Mouse (Mus musculus): Measurements from ENCODE around the gene Gm19684. TPM values are rescaled to one million over a fixed set of nuclear protein-coding genes. Genes with fewer than 3 reads are reported as not detected.
"Not testable (repeated sequence)": the region's sequence is repeated elsewhere in the genome, so short reads cannot be mapped to it uniquely, and the experiment has no call there.

Gm19684 gene
- polyA plus RNA-seq, 1 experiment from 2014 or later, result 0.21 TPM

GRCm38 (mm10) chr17:36124111-36124510 is 2.6 kb downstream of the Gm19684 start:
- not testable (repeated sequence) for H3K4me1 ChIP-seq (ENCODE audit: control insufficient read depth, insufficient read depth, low read length); H3K9ac ChIP-seq (ENCODE audit: low read length); H3K4me3 ChIP-seq (ENCODE audit: low read length); H3K27ac ChIP-seq (ENCODE audit: low read length); H3K36me3 ChIP-seq (ENCODE audit: control insufficient read depth, insufficient read depth); ATAC-seq (replicated peaks; ENCODE audit: extremely low read depth, insufficient read depth, low FRiP score); H3K9me3 ChIP-seq (replicated peaks; ENCODE audit: control insufficient read depth, low read length); H3K27me3 ChIP-seq (ENCODE audit: control insufficient read depth, insufficient read depth, low read length); H3K4me2 ChIP-seq (ENCODE audit: low read depth, low read length)
- WGBS, result 67% methylated on average over 3 of the region's 3 CpGs

GRCm38 (mm10) chr17:36128525-36128924 is 7.0 kb downstream of the Gm19684 start:
- not testable (repeated sequence) for H3K4me2 ChIP-seq (ENCODE audit: low read depth, low read length); ATAC-seq (replicated peaks; ENCODE audit: extremely low read depth, insufficient read depth, low FRiP score); H3K9me3 ChIP-seq (replicated peaks; ENCODE audit: control insufficient read depth, low read length); H3K4me1 ChIP-seq (ENCODE audit: control insufficient read depth, insufficient read depth, low read length); H3K27ac ChIP-seq (ENCODE audit: low read length); H3K36me3 ChIP-seq (ENCODE audit: control insufficient read depth, insufficient read depth); H3K4me3 ChIP-seq (ENCODE audit: low read length); H3K27me3 ChIP-seq (ENCODE audit: control insufficient read depth, insufficient read depth, low read length); H3K9ac ChIP-seq (ENCODE audit: low read length)
- 50% methylated on average over 10 of the region's 13 CpGs for WGBS

DNA sequence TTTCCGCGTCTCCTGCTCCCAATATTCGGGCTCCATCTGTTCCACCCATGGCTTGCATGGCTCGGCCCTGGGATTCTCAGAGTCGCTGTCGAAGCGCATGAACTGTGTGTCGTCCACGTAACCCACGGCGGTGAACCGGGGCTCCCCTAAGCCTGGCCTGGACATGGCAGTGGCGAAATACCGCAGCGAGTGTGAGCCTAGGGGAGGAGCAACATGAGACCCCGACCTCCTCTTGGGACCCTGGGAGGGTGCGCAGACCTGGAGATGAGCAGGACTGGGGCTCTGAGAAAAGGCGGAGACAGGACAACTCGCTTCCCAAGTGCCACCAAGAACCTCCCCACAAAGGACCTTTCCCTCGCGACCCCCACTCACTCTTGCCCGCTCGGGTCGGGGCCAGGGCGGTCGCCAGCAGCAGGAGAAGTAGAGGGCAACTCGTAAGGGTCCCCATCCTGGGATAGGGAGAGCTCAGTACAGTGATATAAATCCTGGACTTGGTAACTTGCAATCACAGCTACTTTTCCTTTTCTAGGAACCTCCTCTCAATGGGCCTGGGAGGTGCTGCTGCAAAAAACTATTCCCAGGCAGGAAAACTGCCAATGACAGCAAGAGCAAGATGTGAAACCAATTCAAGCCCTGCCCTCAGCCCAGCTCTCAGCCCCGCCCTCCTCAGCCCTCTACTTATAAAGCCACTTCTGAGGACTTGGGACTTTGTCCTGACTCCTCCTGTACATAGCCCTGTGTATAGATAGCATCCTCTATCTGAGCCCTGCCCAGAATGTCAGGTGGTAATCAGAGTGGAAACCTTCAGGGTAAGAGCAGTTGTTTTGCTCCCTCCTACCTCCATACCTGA is 7.7 kb downstream of the Gm19684 start, which contains the start of gene Gm7030:
Gene Gm7030 (minus strand): TSS at position 458 of the 850 bp plus-strand sequence.
- not testable (repeated sequence) for ATAC-seq (replicated peaks; ENCODE audit: extremely low read depth, insufficient read depth, low FRiP score); H3K27me3 ChIP-seq (ENCODE audit: control insufficient read depth, insufficient read depth, low read length); H3K4me3 ChIP-seq (ENCODE audit: low read length)

GRCm38 (mm10) chr17:36131516-36132265 is 10.2 kb downstream of the Gm19684 start:
- Histone ChIP-seq H3K4me2 (ENCODE audit: low read depth, low read length) (no peak overlapping the region), H3K9ac (ENCODE audit: low read length) (no peak overlapping the region), H3K4me1 (ENCODE audit: control insufficient read depth, insufficient read depth, low read length) (no peaks in the 10 kb centered on the region), H3K27ac (ENCODE audit: low read length) (no peak overlapping the region), H3K4me3 (ENCODE audit: low read length) (no peak overlapping the region), H3K27me3 (ENCODE audit: control insufficient read depth, insufficient read depth, low read length) (peaks cover 10% of the 10 kb centered on the region; the same call in 1 of the 2 replicates), H3K36me3 (ENCODE audit: control insufficient read depth, insufficient read depth) (no peaks in the 10 kb centered on the region), H3K9me3 (replicated peaks; ENCODE audit: control insufficient read depth, low read length) (no peaks in the 10 kb centered on the region)
- 0 out of 2 replicates have a peak, but pooled peaks have one; percentile 39 for ATAC-seq (replicated peaks; ENCODE audit: extremely low read depth, insufficient read depth, low FRiP score)
- WGBS, result 57% methylated on average over 5 of the region's 5 CpGs

More for the DNA sequence above, 7.7 kb downstream of the Gm19684 start, which contains the start of gene Gm7030:
- H3K4me1 ChIP-seq (ENCODE audit: control insufficient read depth, insufficient read depth, low read length); H3K36me3 ChIP-seq (ENCODE audit: control insufficient read depth, insufficient read depth); H3K9me3 ChIP-seq (replicated peaks; ENCODE audit: control insufficient read depth, low read length); H3K4me2 ChIP-seq (ENCODE audit: low read depth, low read length); H3K9ac ChIP-seq (ENCODE audit: low read length); H3K27ac ChIP-seq (ENCODE audit: low read length): not testable (repeated sequence)
- WGBS, result 15% methylated on average over 25 of the region's 28 CpGs

DNA sequence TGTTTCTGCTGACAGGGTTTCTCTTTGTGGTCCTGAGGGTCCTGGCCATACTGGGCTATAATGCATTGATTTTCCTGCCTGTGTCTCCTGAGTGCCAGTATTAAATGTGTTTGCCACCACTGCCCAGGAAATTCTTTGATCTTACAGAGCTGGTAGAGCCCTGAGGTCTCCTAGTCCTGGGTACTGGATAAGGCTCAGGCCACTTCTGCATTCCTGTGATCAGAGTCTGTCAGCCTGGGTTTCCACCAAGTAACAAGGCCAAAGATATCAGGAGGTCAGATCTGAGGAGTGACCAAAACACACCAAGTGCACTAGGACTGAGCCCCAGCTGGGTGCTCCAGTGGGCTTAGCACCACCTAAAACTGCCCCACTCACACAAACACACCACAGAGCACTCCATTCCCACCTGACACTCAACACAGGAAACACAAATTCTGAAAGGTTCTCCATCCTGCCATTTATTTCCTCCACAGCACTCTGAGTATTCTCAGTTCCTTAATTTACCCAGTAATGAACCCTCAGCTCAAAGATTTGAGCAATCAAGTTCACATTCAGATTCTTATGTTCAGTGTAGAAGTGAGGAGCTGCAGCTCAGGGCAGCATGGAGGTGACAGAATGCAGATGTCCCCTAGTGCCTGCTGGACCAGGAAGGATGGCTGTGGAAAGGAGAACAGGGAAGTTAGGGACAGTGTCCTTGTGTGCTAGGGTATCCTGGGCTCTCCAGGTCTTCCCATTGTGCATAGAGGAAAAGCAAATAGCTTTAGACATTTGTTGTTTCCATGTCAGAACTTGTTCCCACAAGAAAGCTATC is 14.1 kb downstream of the Gm19684 start:
- H3K27ac ChIP-seq (ENCODE audit: low read length); ATAC-seq (replicated peaks; ENCODE audit: extremely low read depth, insufficient read depth, low FRiP score); H3K9me3 ChIP-seq (replicated peaks; ENCODE audit: control insufficient read depth, low read length); H3K4me3 ChIP-seq (ENCODE audit: low read length); H3K4me2 ChIP-seq (ENCODE audit: low read depth, low read length); H3K9ac ChIP-seq (ENCODE audit: low read length); H3K36me3 ChIP-seq (ENCODE audit: control insufficient read depth, insufficient read depth); H3K4me1 ChIP-seq (ENCODE audit: control insufficient read depth, insufficient read depth, low read length): not testable (repeated sequence)
- H3K27me3 ChIP-seq (ENCODE audit: control insufficient read depth, insufficient read depth, low read length), result peaks cover 14% of the 10 kb centered on the region

DNA sequence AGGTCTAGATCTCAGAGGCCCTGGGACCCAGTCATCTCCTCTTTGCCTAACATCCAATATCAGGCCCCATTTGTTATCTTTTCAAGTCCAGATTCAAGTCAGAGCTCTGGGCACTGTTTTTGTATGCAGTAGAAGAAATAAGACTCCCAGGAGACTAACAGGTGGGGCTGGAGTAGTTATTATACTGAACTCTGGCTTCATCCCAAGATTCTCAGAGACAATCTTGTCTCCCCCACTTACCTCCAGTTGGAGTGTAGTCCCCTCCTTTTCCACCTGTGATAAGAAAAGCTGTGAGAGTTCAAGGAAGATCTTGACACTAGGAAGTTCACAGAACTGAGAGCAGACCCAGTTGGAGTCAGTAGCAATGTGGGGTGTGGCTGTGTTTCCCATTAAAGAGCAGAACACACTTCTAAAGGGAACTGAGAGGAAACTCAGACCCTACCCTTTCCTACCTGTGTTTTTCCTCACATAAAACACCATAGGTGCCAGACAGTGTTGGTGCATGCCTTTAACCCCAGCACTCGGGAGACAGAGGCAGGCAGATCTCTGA is 14.9 kb downstream of the Gm19684 start:
- 52% methylated on average over 1 of the region's 1 CpGs for WGBS
- H3K4me2 ChIP-seq (ENCODE audit: low read depth, low read length); ATAC-seq (replicated peaks; ENCODE audit: extremely low read depth, insufficient read depth, low FRiP score); H3K36me3 ChIP-seq (ENCODE audit: control insufficient read depth, insufficient read depth); H3K9ac ChIP-seq (ENCODE audit: low read length); H3K27ac ChIP-seq (ENCODE audit: low read length); H3K4me1 ChIP-seq (ENCODE audit: control insufficient read depth, insufficient read depth, low read length); H3K9me3 ChIP-seq (replicated peaks; ENCODE audit: control insufficient read depth, low read length); H3K4me3 ChIP-seq (ENCODE audit: low read length): not testable (repeated sequence)
- H3K27me3 ChIP-seq (ENCODE audit: control insufficient read depth, insufficient read depth, low read length), result peaks cover 14% of the 10 kb centered on the region

GRCm38 (mm10) chr17:36145111-36145860 is 23.8 kb downstream of the Gm19684 start:
- WGBS, result 1% methylated on average over 74 of the region's 78 CpGs
- Histone ChIP-seq H3K4me1 (ENCODE audit: control insufficient read depth, insufficient read depth, low read length) (peaks cover 4% of the 10 kb centered on the region; the same call in 1 of the 2 replicates), H3K4me2 (ENCODE audit: low read depth, low read length) (peak overlapping the region; percentile 86), H3K36me3 (ENCODE audit: control insufficient read depth, insufficient read depth) (no peaks in the 10 kb centered on the region), H3K9ac (ENCODE audit: low read length) (peak overlapping the region; percentile 54), H3K27ac (ENCODE audit: low read length) (no peak overlapping the region), H3K9me3 (replicated peaks; ENCODE audit: control insufficient read depth, low read length) (no peaks in the 10 kb centered on the region), H3K27me3 (ENCODE audit: control insufficient read depth, insufficient read depth, low read length) (peaks cover 31% of the 10 kb centered on the region), H3K4me3 (ENCODE audit: low read length) (peak overlapping the region; percentile 61)
- no peak; the same call in 1 of the 2 replicates for ATAC-seq (replicated peaks; ENCODE audit: extremely low read depth, insufficient read depth, low FRiP score)

GRCm38 (mm10) chr17:36145861-36146156 is 24.3 kb downstream of the Gm19684 start:
- not testable (repeated sequence) for H3K4me1 ChIP-seq (ENCODE audit: control insufficient read depth, insufficient read depth, low read length); H3K27ac ChIP-seq (ENCODE audit: low read length); H3K9ac ChIP-seq (ENCODE audit: low read length); H3K36me3 ChIP-seq (ENCODE audit: control insufficient read depth, insufficient read depth); ATAC-seq (replicated peaks; ENCODE audit: extremely low read depth, insufficient read depth, low FRiP score); H3K9me3 ChIP-seq (replicated peaks; ENCODE audit: control insufficient read depth, low read length)
- Histone ChIP-seq H3K27me3 (ENCODE audit: control insufficient read depth, insufficient read depth, low read length) (peaks cover 31% of the 10 kb centered on the region), H3K4me2 (ENCODE audit: low read depth, low read length) (peak overlapping the region; percentile 86), H3K4me3 (ENCODE audit: low read length) (peak overlapping the region; percentile 61)
- WGBS, result 5% methylated on average over 10 of the region's 13 CpGs

Data from heart, embryonic 16.5 days (tissue).